Mouse (Mus musculus) hindbrain, embryonic 10.5 days (tissue): ENCODE data around the gene Ppp2r3a. TPM values are rescaled to one million over a fixed set of nuclear protein-coding genes. Genes with fewer than 3 reads are reported as not detected.

Experiments
- DNase-seq: peaks from one replicate; pipeline ENCODE4 v3.0.0-alpha.2; 2017; ENCODE audit warnings: low spot score
- H3K27ac ChIP-seq: fragments of 300-500 bp; sonication (generic); 2 replicates; pipeline ENCODE4 v1.5.1; 2016; ENCODE audit warnings: mild to moderate bottlenecking, moderate library complexity
- H3K27me3 ChIP-seq: fragments of 300-500 bp; sonication (generic); 2 replicates; pipeline ENCODE4 v1.6.1; 2016; ENCODE audit warnings: mild to moderate bottlenecking; ENCODE audit not compliant: poor library complexity, insufficient read depth, severe bottlenecking
- H3K36me3 ChIP-seq: fragments of 300-500 bp; sonication (generic); 2 replicates; pipeline ENCODE4 v1.6.1; 2016; ENCODE audit warnings: mild to moderate bottlenecking, moderate library complexity
- H3K4me1 ChIP-seq: fragments of 300-500 bp; sonication (generic); replicated peaks from 2 replicates; pipeline ENCODE4 v1.6.1; 2016; ENCODE audit warnings: mild to moderate bottlenecking
- H3K4me3 ChIP-seq: fragments of 300-500 bp; sonication (generic); 2 replicates; pipeline ENCODE4 v1.5.1; 2016; ENCODE audit warnings: mild to moderate bottlenecking, moderate library complexity
- H3K9me3 ChIP-seq: fragments of 300-500 bp; sonication (generic); 2 replicates; pipeline ENCODE4 v1.6.1; 2016; ENCODE audit warnings: mild to moderate bottlenecking, moderate library complexity
- WGBS: fragments of 180-500 bp; shearing (Covaris S2); methylation state at CpG from one replicate; pipeline ENCODE4 v1.1.7; 2016; 5-methylcytosine and 5-hydroxymethylcytosine counted together
- polyA plus RNA-seq: library from polyadenylated mRNA; unstranded; fragments of >200 nt; fragmentation: Nextera tagmentation; extraction: Ambion mirVana; gene quantifications from 2 replicates; pipeline ENCODE4 v1.2.1, GENCODE M21; 2016

The Ppp2r3a gene
- polyA plus RNA-seq, 1 experiment from 2014 or later, result 9.5 TPM

DNA sequence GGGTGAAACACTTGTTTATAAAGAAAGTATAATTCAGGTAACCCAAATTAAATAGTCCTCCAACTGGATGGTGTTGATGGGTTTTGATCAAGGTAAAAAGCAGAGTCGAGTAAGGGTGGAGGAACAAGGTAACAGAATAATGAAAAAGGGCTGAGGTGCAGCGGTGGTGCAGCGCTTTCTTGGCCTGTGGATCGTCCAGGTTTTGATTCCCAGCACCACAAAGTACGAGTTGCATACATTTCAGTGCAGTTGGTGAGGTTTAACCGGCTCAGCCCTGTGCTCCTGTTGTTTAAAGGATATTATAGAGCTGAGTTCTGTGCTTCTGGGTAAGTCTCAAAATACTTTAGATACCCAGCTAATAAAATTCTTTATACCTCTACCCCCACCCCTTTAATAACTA is 145.9 kb downstream of the Ppp2r3a start:
- no peaks in the 10 kb centered on the region for H3K27me3 ChIP-seq
- no peak overlapping the region for H3K27ac ChIP-seq
- H3K9me3 ChIP-seq, result no peaks in the 10 kb centered on the region
- H3K4me3 ChIP-seq, result no peak overlapping the region
- no peaks in the 10 kb centered on the region for H3K4me1 ChIP-seq
- WGBS, result 95% methylated on average over 6 of the region's 6 CpGs
- peaks cover 35% of the 10 kb centered on the region for H3K36me3 ChIP-seq
- DNase-seq, result no peak

DNA sequence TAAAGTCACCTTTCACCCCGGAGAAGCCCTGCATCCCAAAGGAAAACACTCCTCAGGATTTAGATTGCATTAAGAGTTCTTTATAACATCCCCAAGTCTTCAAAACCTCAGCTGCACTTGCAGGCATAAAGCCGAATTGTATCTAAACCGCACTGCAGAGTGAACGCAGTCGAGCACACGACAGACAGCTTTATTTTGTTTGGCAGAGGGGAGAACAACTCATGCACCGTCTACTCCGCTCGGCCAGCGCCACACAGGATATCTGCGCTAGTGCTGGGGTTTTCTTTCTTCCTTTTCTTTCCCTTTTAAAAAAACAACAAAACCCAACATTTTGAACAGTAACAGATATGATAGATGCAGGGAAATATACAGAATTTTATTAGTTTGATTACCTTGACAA is 146.7 kb downstream of the Ppp2r3a start:
- WGBS, result 91% methylated on average over 11 of the region's 11 CpGs
- Histone ChIP-seq H3K27me3 (no peaks in the 10 kb centered on the region), H3K36me3 (peaks cover 42% of the 10 kb centered on the region), H3K4me3 (no peak overlapping the region), H3K4me1 (no peaks in the 10 kb centered on the region), H3K27ac (no peak overlapping the region), H3K9me3 (no peaks in the 10 kb centered on the region)
- DNase-seq, result no peak

DNA sequence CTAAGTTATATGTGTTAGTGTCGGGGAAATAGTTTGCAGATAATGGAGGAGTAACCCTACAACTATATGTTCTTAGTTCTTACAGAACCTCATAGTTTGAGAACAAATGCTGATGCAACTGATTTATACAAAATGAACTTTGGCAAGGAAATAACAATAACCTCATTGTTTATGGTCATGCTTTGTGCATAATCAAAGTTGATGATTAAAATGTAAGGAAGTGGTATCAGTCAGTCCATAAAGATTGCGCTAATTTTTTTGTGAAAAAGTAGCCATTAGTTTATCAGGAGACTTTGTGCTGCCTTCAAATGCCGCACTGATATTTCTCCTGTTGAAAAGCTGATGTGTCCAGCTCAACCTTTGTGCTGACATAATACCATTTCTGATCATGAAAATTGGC is 149.3 kb downstream of the Ppp2r3a start:
- H3K27ac ChIP-seq, result no peak overlapping the region
- H3K36me3 ChIP-seq, result peaks cover 43% of the 10 kb centered on the region

DNA sequence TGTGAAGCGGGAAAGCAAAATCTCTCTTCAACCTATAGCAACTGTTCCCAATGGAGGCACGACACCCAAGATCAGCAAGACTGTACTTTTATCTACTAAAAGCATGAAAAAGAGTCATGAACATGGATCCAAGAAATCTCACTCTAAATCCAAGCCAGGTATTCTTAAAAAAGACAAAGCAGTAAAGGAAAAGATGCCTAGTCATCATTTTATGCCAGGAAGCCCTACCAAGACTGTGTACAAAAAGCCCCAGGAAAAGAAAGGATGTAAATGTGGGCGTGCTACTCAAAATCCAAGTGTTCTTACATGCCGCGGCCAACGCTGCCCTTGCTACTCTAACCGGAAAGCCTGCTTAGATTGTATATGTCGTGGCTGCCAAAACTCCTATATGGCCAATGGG is 150.0 kb downstream of the Ppp2r3a start:
- H3K4me1 ChIP-seq, result no peaks in the 10 kb centered on the region
- H3K4me3 ChIP-seq, result no peak overlapping the region
- H3K9me3 ChIP-seq, result peaks cover 10% of the 10 kb centered on the region
- WGBS, result 96% methylated on average over 8 of the region's 8 CpGs
- H3K27me3 ChIP-seq, result no peaks in the 10 kb centered on the region
- no peak overlapping the region for H3K27ac ChIP-seq
- DNase-seq, result no peak
- peaks cover 48% of the 10 kb centered on the region for H3K36me3 ChIP-seq

More for the DNA sequence above, 149.3 kb downstream of the Ppp2r3a start:
- Histone ChIP-seq H3K27me3 (no peaks in the 10 kb centered on the region), H3K4me1 (no peaks in the 10 kb centered on the region), H3K4me3 (no peak overlapping the region), H3K9me3 (peaks cover 5% of the 10 kb centered on the region)
- WGBS, result 97% methylated on average over 3 of the region's 3 CpGs
- DNase-seq, result no peak

DNA sequence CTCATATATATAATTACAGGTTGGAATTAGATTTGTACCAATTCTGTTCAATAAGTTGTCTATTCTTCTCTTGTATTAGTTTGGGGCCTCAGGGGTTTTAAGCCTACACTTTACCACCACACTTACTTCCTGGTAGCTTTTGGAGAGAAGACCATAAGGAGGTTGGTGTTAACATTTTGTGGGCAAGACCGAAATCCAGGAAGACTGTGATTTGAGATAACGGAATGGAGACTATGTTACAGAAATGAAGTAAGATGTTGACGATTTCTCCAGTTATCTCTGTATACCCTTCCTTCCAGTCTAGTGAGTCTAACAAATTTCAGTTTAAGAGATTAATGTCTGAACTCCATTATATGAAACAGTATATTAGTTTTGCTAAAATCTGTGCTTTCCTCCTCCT is 151.4 kb downstream of the Ppp2r3a start:
- no peak overlapping the region for H3K4me3 ChIP-seq
- H3K36me3 ChIP-seq, result peaks cover 51% of the 10 kb centered on the region
- no peak for DNase-seq
- WGBS, result 96% methylated on average over 3 of the region's 3 CpGs
- peaks cover 10% of the 10 kb centered on the region for H3K9me3 ChIP-seq
- no peak overlapping the region for H3K27ac ChIP-seq
- no peaks in the 10 kb centered on the region for H3K27me3 ChIP-seq
- no peaks in the 10 kb centered on the region for H3K4me1 ChIP-seq

DNA sequence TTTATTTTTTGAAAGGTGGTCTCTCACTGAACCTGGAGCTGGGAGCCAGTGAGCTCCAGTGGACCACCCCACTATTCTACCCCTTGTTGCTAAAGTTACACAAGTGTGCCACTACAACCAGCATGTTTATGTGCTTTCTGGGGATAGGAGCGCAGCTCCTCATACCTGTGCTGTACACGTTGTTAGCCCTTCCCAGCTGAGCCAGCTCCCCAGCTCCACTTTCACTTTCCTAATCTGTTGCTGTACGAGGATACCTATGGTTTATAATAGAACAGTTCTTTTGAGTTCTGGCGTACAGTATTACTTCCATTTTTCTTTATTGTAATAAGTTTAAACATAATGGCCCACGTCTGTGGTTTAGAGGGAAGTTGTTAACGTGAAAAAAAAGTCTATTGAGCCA is 152.2 kb downstream of the Ppp2r3a start:
- H3K4me1 ChIP-seq, result no peaks in the 10 kb centered on the region
- no peak for DNase-seq
- H3K27me3 ChIP-seq, result no peaks in the 10 kb centered on the region
- H3K4me3 ChIP-seq, result no peak overlapping the region
- H3K27ac ChIP-seq, result no peak overlapping the region
- H3K9me3 ChIP-seq, result peaks cover 10% of the 10 kb centered on the region
- H3K36me3 ChIP-seq, result peaks cover 45% of the 10 kb centered on the region
- WGBS, result 91% methylated on average over 6 of the region's 6 CpGs

DNA sequence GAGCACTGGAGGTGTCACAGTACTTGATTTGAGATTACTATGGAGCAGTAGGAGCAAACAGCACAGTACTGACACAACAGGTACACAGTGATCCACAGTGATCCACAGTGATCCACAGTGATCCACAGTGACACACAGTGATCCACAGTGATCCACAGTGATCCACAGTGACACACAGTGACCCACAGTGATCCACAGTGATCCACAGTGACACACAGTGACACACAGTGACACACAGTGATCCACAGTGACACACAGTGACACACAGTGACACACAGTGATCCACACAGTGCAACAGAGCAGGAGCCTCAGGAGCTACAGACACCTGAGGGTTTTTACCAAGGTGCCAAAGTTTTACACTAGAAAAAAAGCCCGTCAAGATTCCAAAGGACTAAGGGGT is 154.1 kb downstream of the Ppp2r3a start:
- Histone ChIP-seq H3K27me3 (no peaks in the 10 kb centered on the region), H3K9me3 (peaks cover 13% of the 10 kb centered on the region), H3K27ac (no peak overlapping the region), H3K36me3 (peaks cover 42% of the 10 kb centered on the region), H3K4me3 (no peak overlapping the region), H3K4me1 (no peaks in the 10 kb centered on the region)
- DNase-seq, result no peak
- 80% methylated on average over 1 of the region's 1 CpGs for WGBS

DNA sequence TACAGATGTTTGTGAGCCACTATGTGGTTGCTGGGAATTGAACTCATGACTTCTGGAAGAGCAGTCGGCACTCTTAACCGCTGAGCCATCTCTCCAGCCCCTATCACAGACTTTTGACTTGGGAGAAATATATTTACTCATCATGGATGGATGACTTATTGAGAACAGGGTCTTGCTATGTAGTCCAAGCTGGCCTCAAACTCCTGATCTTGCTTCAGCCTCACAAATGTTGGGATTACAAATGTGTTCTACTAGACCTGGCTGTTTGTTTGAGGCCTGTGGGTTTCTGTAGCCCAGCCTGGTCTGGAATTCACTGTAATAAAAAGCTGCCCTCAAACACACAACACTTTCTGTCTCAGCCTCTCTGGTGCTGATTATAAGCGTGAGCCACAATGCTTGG is 155.1 kb downstream of the Ppp2r3a start:
- no peak overlapping the region for H3K27ac ChIP-seq

DNA sequence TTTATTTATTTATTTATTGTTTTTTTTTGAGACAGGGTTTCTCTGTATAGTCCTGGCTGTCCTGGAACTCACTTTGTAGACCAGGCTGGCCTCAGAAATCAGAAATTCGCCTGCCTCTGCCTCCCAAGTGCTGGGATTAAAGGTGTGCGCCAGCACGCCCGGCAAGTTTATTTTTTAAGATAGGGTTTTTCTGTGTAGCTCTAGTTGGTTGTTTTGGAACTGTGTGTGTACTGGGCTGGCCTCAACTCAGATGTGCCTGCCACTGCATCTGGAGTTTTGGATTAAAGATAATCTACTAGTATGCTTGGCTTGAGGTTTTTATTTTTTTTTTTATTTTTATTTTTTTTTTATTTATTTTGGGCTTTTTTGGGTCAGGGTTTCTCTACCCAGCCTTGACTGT is 156.2 kb downstream of the Ppp2r3a start:
- peaks cover 28% of the 10 kb centered on the region for H3K36me3 ChIP-seq
- 97% methylated on average over 4 of the region's 4 CpGs for WGBS
- H3K27me3 ChIP-seq, result no peaks in the 10 kb centered on the region
- no peak overlapping the region for H3K27ac ChIP-seq
- no peak overlapping the region for H3K4me3 ChIP-seq
- H3K4me1 ChIP-seq, result no peaks in the 10 kb centered on the region
- no peak for DNase-seq
- peaks cover 18% of the 10 kb centered on the region for H3K9me3 ChIP-seq

More for the DNA sequence above, 155.1 kb downstream of the Ppp2r3a start:
- peaks cover 18% of the 10 kb centered on the region for H3K9me3 ChIP-seq
- no peaks in the 10 kb centered on the region for H3K4me1 ChIP-seq
- 97% methylated on average over 3 of the region's 3 CpGs for WGBS
- H3K4me3 ChIP-seq, result no peak overlapping the region
- DNase-seq, result no peak
- peaks cover 39% of the 10 kb centered on the region for H3K36me3 ChIP-seq
- H3K27me3 ChIP-seq, result no peaks in the 10 kb centered on the region

DNA sequence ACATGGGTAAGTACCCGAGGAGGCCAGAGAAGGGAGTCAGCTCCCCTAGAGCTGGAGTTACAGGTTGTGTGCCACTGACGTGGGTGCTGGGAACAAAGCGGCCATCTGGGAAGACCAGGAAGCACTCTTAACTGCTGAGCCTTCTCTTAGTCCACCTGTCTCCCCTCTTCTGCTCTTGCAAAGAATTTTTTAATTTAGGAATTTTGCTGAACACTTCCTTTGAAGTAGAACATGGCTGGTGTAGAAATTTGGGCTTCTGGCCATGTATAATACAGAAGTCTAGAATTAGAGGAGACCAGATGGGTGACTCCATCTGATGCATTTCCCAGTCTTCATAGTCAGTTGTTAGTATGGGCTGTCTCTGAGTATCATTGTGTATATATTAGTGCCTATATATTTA is 167.9 kb downstream of the Ppp2r3a start:
- 92% methylated on average over 3 of the region's 3 CpGs for WGBS
- no peak overlapping the region for H3K4me3 ChIP-seq
- H3K27ac ChIP-seq, result no peak overlapping the region
- peaks cover 14% of the 10 kb centered on the region for H3K4me1 ChIP-seq
- no peaks in the 10 kb centered on the region for H3K27me3 ChIP-seq
- H3K36me3 ChIP-seq, result peaks cover 13% of the 10 kb centered on the region
- no peak for DNase-seq
- no peaks in the 10 kb centered on the region for H3K9me3 ChIP-seq

DNA sequence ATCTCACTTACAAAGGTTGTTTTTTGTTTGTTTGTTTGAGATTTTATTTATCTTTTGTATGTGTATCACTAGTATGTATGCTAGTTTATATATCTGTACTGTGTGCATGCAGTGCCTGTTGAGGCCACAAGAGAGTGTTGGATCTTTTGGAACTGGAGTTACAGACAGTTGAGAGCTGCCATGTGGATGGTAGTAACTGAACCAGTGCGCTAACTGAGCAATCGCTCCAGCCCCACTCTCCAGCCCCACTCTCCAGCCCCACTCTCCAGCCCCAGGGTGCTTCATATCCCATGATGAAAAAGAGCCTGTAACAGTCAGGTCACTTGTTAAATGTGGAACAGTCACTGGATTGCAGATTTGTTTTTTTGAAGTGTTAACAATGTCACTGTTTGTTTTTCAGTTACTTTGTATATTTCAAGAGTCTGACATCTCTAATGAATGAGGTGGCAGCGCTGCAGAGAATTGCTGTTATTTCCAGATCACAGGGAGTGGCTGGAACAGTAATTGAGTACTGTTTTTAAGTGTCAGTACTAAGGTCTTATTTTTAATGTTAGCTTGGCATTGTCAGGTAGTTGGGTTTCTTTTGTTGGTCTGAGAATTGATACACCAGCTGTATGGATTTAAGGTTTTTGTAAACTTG is 171.4 kb downstream of the Ppp2r3a start:
- 86% methylated on average over 3 of the region's 3 CpGs for WGBS
- Histone ChIP-seq H3K9me3 (no peaks in the 10 kb centered on the region), H3K27me3 (no peaks in the 10 kb centered on the region), H3K27ac (no peak overlapping the region), H3K4me3 (peak overlapping the region; percentile 14; the same call in 1 of the 2 replicates), H3K36me3 (peaks cover 13% of the 10 kb centered on the region), H3K4me1 (peaks cover 36% of the 10 kb centered on the region)
- DNase-seq, result no peak

DNA sequence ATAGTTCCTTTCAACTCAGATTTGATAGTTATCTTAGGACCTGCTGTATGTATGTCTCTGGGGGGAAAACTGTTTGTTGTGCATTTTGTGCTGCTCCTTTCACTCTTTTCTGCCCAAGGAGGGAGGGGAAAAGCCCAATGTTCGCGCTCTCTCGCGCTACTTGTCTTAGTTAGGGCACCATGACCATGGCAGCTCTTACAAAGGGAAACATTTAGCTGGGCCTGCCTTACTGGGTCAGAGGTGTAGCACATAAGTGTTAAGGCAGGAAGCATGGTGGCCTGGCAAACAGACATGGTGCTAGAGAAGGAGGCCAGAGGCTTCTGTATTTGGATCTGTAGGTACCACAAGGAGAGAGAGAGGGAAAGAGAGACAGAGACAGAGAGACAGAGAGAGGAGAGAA is 173.0 kb downstream of the Ppp2r3a start:
- DNase-seq, result no peak
- 62% methylated on average over 4 of the region's 4 CpGs for WGBS
- H3K4me3 ChIP-seq, result peak overlapping the region; percentile 98

DNA sequence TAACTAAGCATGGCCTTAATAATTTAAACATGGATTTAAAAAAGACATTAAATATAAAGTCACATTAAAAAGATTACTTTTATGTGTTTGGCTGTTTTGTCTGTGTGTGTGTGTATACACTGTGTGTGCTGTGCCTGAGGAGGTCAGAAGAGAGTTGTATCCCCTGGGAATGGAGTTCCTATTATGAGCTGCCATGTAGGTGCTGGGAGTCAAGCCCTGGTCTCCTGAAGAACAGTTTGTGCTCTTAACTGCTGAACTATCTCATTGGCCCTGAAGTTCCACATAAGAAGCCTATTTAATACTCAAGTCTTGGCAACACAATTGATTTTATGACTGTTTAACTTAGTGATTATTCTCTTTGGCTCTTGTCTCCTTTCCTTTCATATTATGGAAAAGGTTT is 174.1 kb downstream of the Ppp2r3a start:
- no peaks in the 10 kb centered on the region for H3K27me3 ChIP-seq
- no peaks in the 10 kb centered on the region; the same call in 1 of the 2 replicates for H3K36me3 ChIP-seq
- H3K27ac ChIP-seq, result no peak overlapping the region
- no peaks in the 10 kb centered on the region for H3K9me3 ChIP-seq
- peak overlapping the region; percentile 98 for H3K4me3 ChIP-seq
- no peak for DNase-seq
- peaks cover 43% of the 10 kb centered on the region for H3K4me1 ChIP-seq

More for the DNA sequence above, 173.0 kb downstream of the Ppp2r3a start:
- H3K9me3 ChIP-seq, result no peaks in the 10 kb centered on the region
- peaks cover 36% of the 10 kb centered on the region for H3K4me1 ChIP-seq
- peaks cover 6% of the 10 kb centered on the region for H3K36me3 ChIP-seq
- no peaks in the 10 kb centered on the region for H3K27me3 ChIP-seq
- H3K27ac ChIP-seq, result no peak overlapping the region
